Mouse (Mus musculus): ENCODE data around the gene Gm6710. TPM values are rescaled to one million over a fixed set of nuclear protein-coding genes. Genes with fewer than 3 reads are reported as not detected.
"Not testable (repeated sequence)": the region's sequence is repeated elsewhere in the genome, so short reads cannot be mapped to it uniquely, and the experiment has no call there.

The Gm6710 gene
- polyA plus RNA-seq (2015; fragmentation: Nextera tagmentation; extraction: Ambion mirVana), result 24.6 and 25.5 TPM in 2 replicates

DNA sequence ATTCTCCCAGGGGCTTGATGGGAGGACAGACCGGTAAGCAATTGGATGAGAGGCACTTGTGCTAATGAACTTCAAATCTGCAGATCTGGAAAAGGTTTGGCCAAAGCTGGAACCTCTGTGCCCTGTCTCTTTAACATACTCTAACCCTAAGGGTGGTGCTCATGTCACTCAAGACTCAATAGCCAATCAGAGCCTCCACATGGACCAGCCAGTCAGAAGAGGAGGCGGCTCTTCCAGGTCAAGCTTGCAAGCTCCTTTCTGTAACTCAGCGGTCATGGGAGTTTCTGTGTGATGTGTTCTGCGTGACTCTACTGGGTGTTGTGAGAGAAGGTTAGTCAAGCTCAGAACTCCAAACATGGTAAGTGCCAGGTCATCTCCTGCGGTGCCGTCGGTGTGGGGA, at the start of gene Gm6710:
Gene Gm6710, plus strand, starts transcription at position 196 of the 400 bp plus-strand sequence.
- not testable (repeated sequence) for H3K9ac ChIP-seq; H3K27me3 ChIP-seq; H3K4me3 ChIP-seq; H3K4me2 ChIP-seq; H3K27ac ChIP-seq; H3K4me1 ChIP-seq; H3K9me3 ChIP-seq; H3K36me3 ChIP-seq; ATAC-seq (ENCODE audit: insufficient number of reproducible peaks, insufficient read depth, low FRiP score, low TSS enrichment, low read depth)
- no CpG with 5 or more reads among the region's 7 CpGs for WGBS

Other genes starting within 250 kb of the Gm6710 start
- gene Gm11007, start 225.2 kb upstream of the Gm6710 start, polyA plus RNA-seq (2015; fragmentation: Nextera tagmentation; extraction: Ambion mirVana), result not detected in 2 replicates
- 11.1 and 20.4 TPM in 2 replicates for gene Zfp969, start 165.6 kb upstream of the Gm6710 start, polyA plus RNA-seq (2015; fragmentation: Nextera tagmentation; extraction: Ambion mirVana)
- not detected in 2 replicates for gene Gm2007, start 127.7 kb upstream of the Gm6710 start, polyA plus RNA-seq (2015; fragmentation: Nextera tagmentation; extraction: Ambion mirVana)
- gene Gm14288, start 68.1 kb upstream of the Gm6710 start, polyA plus RNA-seq (2015; fragmentation: Nextera tagmentation; extraction: Ambion mirVana), result 3.1 TPM in 1 of 2 replicates, not detected in the other
- 3.3 and 4.4 TPM in 2 replicates for gene Zfp966, start 61.9 kb downstream of the Gm6710 start, polyA plus RNA-seq (2015; fragmentation: Nextera tagmentation; extraction: Ambion mirVana)
- 30.6 and 32.4 TPM in 2 replicates for gene Gm2026, start 96.1 kb downstream of the Gm6710 start, polyA plus RNA-seq (2015; fragmentation: Nextera tagmentation; extraction: Ambion mirVana)